ENCODE assay signal across 8 mouse cellular contexts in genomic region chr12:86167075-86167474, GRCm38 (mm10).
A peak's percentile ranks its signal among the peaks of the same experiment; 100 is the strongest.
DNase-seq lines count a peak whose midpoint lies in the region; ATAC-seq and TF ChIP-seq lines count a peak whose summit lies in the region.

No protein-coding gene starts in this region.

- no peak overlapping the region for H3K4me3 ChIP-seq in forebrain, embryonic 11.5 days (ENCODE audit: low read depth, low read length)
- no peak overlapping the region for H3K4me3 ChIP-seq in forebrain, embryonic 13.5 days
- H3K4me3 ChIP-seq in E14TG2a.4 (replicated peaks; ENCODE audit: low read length), result peak overlapping the region; percentile 39; the same call in 1 of the 2 replicates
- H3K4me3 ChIP-seq in limb, embryonic 10.5 days, result no peak overlapping the region

- no peak for ATAC-seq in forebrain, embryonic 11.5 days (replicated peaks; ENCODE audit: low FRiP score)
- ATAC-seq in forebrain, embryonic 13.5 days, result no peak
- ATAC-seq in monocyte, adult 5-6 weeks (replicated peaks; ENCODE audit: insufficient number of reproducible peaks, low FRiP score, low TSS enrichment, poor library complexity, severe bottlenecking), result no peak

- no peaks in the 10 kb centered on the region for H3K9me3 ChIP-seq in forebrain, embryonic 11.5 days (ENCODE audit: control insufficient read depth, low read length)
- H3K9me3 ChIP-seq in forebrain, embryonic 13.5 days (replicated peaks), result no peaks in the 10 kb centered on the region
- no peaks in the 10 kb centered on the region for H3K9me3 ChIP-seq in E14TG2a.4 (ENCODE audit: low read length)
- H3K9me3 ChIP-seq in limb, embryonic 10.5 days (replicated peaks), result no peaks in the 10 kb centered on the region

- H3K27ac ChIP-seq in forebrain, embryonic 11.5 days (ENCODE audit: low read depth, low read length), result no peak overlapping the region
- H3K27ac ChIP-seq in forebrain, embryonic 13.5 days, result no peak overlapping the region
- H3K27ac ChIP-seq in limb, embryonic 10.5 days, result peak overlapping the region; percentile 51

- peaks cover 20% of the 10 kb centered on the region for H3K4me1 ChIP-seq in forebrain, embryonic 11.5 days (replicated peaks; ENCODE audit: control insufficient read depth, insufficient read depth, low read length)
- peaks cover 34% of the 10 kb centered on the region for H3K4me1 ChIP-seq in forebrain, embryonic 13.5 days
- H3K4me1 ChIP-seq in E14TG2a.4 (replicated peaks; ENCODE audit: low read depth, low read length), result peaks cover 81% of the 10 kb centered on the region
- peaks cover 80% of the 10 kb centered on the region for H3K4me1 ChIP-seq in limb, embryonic 10.5 days

- H3K36me3 ChIP-seq in forebrain, embryonic 11.5 days (ENCODE audit: control insufficient read depth, insufficient read depth, low read length), result no peaks in the 10 kb centered on the region
- no peaks in the 10 kb centered on the region for H3K36me3 ChIP-seq in forebrain, embryonic 13.5 days (ENCODE audit: poor library complexity, severe bottlenecking)
- H3K36me3 ChIP-seq in E14TG2a.4 (ENCODE audit: insufficient read depth, low read length), result peaks cover 20% of the 10 kb centered on the region
- no peaks in the 10 kb centered on the region for H3K36me3 ChIP-seq in limb, embryonic 10.5 days

- H3K4me2 ChIP-seq in forebrain, embryonic 11.5 days (ENCODE audit: low read depth, low read length, severe bottlenecking), result no peak overlapping the region
- no peak overlapping the region for H3K4me2 ChIP-seq in forebrain, embryonic 13.5 days

- peaks cover 4% of the 10 kb centered on the region; the same call in 1 of the 2 replicates for H3K27me3 ChIP-seq in forebrain, embryonic 11.5 days (ENCODE audit: control insufficient read depth, insufficient read depth, low read length)
- peaks cover 14% of the 10 kb centered on the region; the same call in 1 of the 2 replicates for H3K27me3 ChIP-seq in forebrain, embryonic 13.5 days
- no peaks in the 10 kb centered on the region for H3K27me3 ChIP-seq in E14TG2a.4 (ENCODE audit: insufficient read depth, low read length)
- H3K27me3 ChIP-seq in limb, embryonic 10.5 days (ENCODE audit: low read depth, poor library complexity, severe bottlenecking), result peaks cover 11% of the 10 kb centered on the region; the same call in 1 of the 2 replicates

- DNase-seq in forebrain, embryonic 11.5 days (ENCODE audit: low spot score), result peak; percentile 57
- DNase-seq in gastrocnemius, adult 18-20 months (ENCODE audit: low spot score), result peak; percentile 56
- DNase-seq in limb, embryonic 10.5 days (ENCODE audit: low spot score), result peak; percentile 77
- no peak for DNase-seq in adrenal gland, postnatal 4 days (ENCODE audit: low spot score in 2 of 2)
- DNase-seq in layer of hippocampus, adult 8-10 months (ENCODE audit: low spot score in 2 of 2), result no peak

- 56% methylated on average over 9 of the region's 9 CpGs for WGBS in forebrain, embryonic 11.5 days
- 49% methylated on average over 9 of the region's 9 CpGs for WGBS in forebrain, embryonic 13.5 days
- 18% methylated on average over 9 of the region's 9 CpGs for WGBS in limb, embryonic 10.5 days

- H3K9ac ChIP-seq in forebrain, embryonic 11.5 days (ENCODE audit: low read length), result no peak overlapping the region
- H3K9ac ChIP-seq in forebrain, embryonic 13.5 days, result no peak overlapping the region

- no peak for TF ChIP-seq CTCF in E14TG2a.4 (conservative IDR thresholded peaks at IDR 0.05; ENCODE audit: low read length)

Comparison
In these comparisons a context has a peak if more than half of its experiments do, and no peak if none do; other contexts are left out.
1. DNase-seq: peak in forebrain, embryonic 11.5 days (single experiment), gastrocnemius, adult 18-20 months (single experiment) and limb, embryonic 10.5 days (single experiment); none in adrenal gland, postnatal 4 days (0 of 2) and layer of hippocampus, adult 8-10 months (0 of 2).